Mouse (Mus musculus) myocyte (in vitro differentiated cells): ENCODE measurements around the gene Mtrf1l.

ENCODE experiments used
- MYOD1 ChIP-seq, 3 experiments: IDR thresholded peaks; one replicate each; pipeline ENCODE4 v1.6.1; 2011; ENCODE audit warnings: control low read depth in 2 of 3, low read depth in 2 of 3, mild to moderate bottlenecking in 2 of 3, moderate library complexity in 1 of 3; ENCODE audit not compliant: insufficient read length in 2 of 3, control insufficient read depth in 1 of 3
- MYOG ChIP-seq, 3 experiments: IDR thresholded peaks; one replicate each; pipeline ENCODE4 v1.6.1; 2011; ENCODE audit warnings: control low read depth in 2 of 3, low read depth in 2 of 3, mild to moderate bottlenecking in 2 of 3; ENCODE audit not compliant: insufficient read length in 2 of 3, control insufficient read depth in 1 of 3, insufficient read depth in 1 of 3
- POLR2A ChIP-seq: IDR thresholded peaks from one replicate; pipeline ENCODE4 v1.6.1; 2011; ENCODE audit warnings: low read depth, mild to moderate bottlenecking, control low read depth, moderate library complexity; ENCODE audit not compliant: insufficient read length

DNA sequence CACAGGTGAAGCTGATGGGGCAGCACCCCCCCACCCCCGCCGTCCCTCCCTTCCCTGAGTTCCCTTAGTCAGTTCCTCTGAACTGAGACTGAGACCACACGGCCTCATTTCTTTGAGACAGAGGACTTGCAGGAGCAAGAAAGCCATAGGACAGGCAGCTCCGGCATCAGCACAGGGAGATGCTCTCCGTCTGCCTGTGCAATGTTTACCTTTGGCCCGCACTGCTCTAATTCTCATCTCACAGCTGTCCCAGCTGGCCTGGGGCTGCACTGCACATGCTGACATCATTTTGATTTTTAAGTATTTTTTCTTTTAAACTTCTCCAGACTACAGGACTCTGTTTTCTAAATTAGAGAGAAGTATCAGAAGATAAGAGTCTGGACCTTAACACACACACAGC is 20.8 kb downstream of the Mtrf1l start:
- no peak for TF ChIP-seq POLR2A
- TF ChIP-seq MYOG (IDR thresholded peaks at IDR 0.05; ENCODE audit: control insufficient read depth in 1 of 3, insufficient read depth in 1 of 3, insufficient read length in 2 of 3, low read depth in 2 of 3), result no peak
- no peak for TF ChIP-seq MYOD1 (IDR thresholded peaks at IDR 0.05; ENCODE audit: control insufficient read depth in 1 of 3, insufficient read length in 2 of 3, low read depth in 2 of 3)
